ENCODE assay signal across 9 mouse cellular contexts in the genomic region with DNA sequence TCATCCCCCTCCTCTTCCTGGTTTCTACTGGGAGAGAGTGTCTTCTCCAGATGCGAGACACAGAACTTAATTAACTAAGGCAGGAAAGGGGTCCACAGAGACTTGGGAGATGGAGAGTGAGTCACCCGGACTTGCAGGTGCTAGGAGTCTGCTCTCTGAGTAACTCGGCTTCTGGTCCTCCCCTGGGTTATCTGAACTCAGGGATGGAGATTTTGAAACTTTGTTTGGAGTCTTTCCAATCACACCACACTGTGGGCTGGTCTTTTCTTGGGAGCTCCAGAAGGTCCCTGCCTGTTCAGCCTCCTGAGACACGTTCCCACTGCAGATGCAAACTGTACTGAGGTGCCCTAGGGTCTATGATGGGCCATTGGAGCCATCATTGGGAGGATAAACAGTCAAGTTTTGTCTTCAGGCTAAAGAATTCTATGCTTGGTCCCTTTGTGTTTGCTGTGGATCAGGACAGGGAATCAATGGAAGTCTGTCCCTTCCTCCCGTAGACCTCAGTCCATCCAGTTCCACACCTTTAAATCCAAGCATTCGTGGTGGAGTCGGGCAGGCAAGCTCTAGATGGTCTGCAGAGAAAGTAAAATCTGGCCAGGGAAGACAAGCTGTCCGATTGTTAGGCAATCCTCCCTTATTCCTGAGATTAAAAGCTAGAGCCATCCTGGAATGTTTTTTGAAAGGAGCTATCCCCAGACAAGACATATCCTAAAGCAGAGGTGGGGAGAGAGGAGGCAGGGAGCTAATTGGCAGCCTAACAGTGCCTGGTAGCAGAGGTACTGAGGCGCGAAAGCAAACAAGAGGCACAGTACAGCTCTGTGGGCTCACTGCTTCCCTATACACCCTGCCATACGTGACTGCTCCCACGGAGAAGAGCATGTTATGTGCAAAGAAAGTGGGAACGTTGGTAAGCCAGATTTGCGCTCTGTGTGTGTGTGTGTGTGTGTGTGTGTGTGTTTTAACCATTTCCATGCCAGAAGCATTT. TPM values are rescaled to one million over a fixed set of nuclear protein-coding genes. Genes with fewer than 3 reads are reported as not detected.
DNase-seq lines count a peak whose midpoint lies in the region; ATAC-seq and TF ChIP-seq lines count a peak whose summit lies in the region.
"Had no signal": no experiment of that assay in that cellular context is flagged by ENCODE, and none has a peak within 500 bp of the region (broad histone marks: within the 10 kb centered on the region; RNA-seq: fewer than 3 reads in every experiment).

No protein-coding gene starts in this region.

- no peak for ATAC-seq in heart, embryonic 15.5 days (replicated peaks; ENCODE audit: insufficient number of reproducible peaks, insufficient read depth, low FRiP score, low read depth)
- peak; percentile 64; the same call in 1 of the 2 replicates for ATAC-seq in limb, embryonic 12.5 days (ENCODE audit: insufficient number of reproducible peaks, insufficient read depth, low FRiP score, low TSS enrichment, low read depth)

- TF ChIP-seq CTCF in gastrocnemius, adult 2 months (IDR thresholded peaks at IDR 0.05) = no peak

- no peaks in the 10 kb centered on the region for H3K36me3 ChIP-seq in heart, embryonic 15.5 days
- no peaks in the 10 kb centered on the region for H3K36me3 ChIP-seq in limb, embryonic 12.5 days

- no peaks in the 10 kb centered on the region; the same call in 1 of the 2 replicates for H3K9me3 ChIP-seq in heart, embryonic 15.5 days (replicated peaks)
- no peaks in the 10 kb centered on the region for H3K9me3 ChIP-seq in limb, embryonic 12.5 days

- peak overlapping the region; percentile 75 for H3K9ac ChIP-seq in heart, embryonic 15.5 days
- peak overlapping the region; percentile 72 for H3K9ac ChIP-seq in limb, embryonic 12.5 days (replicated peaks)

- WGBS in heart, embryonic 15.5 days = 23% methylated on average over 14 of the region's 14 CpGs
- 28% methylated on average over 14 of the region's 14 CpGs for WGBS in limb, embryonic 12.5 days

- peak overlapping the region; percentile 87 for H3K4me3 ChIP-seq in gastrocnemius, adult 2 months
- H3K4me3 ChIP-seq in heart, embryonic 15.5 days = peak overlapping the region; percentile 83
- peak overlapping the region; percentile 66 for H3K4me3 ChIP-seq in limb, embryonic 12.5 days (replicated peaks)

- H3K4me1 ChIP-seq in heart, embryonic 15.5 days (replicated peaks) = peaks cover 11% of the 10 kb centered on the region
- H3K4me1 ChIP-seq in limb, embryonic 12.5 days (replicated peaks) = peaks cover 15% of the 10 kb centered on the region

- 0 out of 2 replicates have a peak, but pooled peaks cover 3% of the 10 kb centered on the region for H3K27me3 ChIP-seq in heart, embryonic 15.5 days
- peaks cover 30% of the 10 kb centered on the region for H3K27me3 ChIP-seq in limb, embryonic 12.5 days
- H3K27me3 ChIP-seq: CH12.LX had no signal

- H3K27ac ChIP-seq in gastrocnemius, adult 2 months = peak overlapping the region; percentile 85
- no peak overlapping the region for H3K27ac ChIP-seq in heart, embryonic 15.5 days
- H3K27ac ChIP-seq in limb, embryonic 12.5 days = no peak overlapping the region

- intact Hi-C loops in gastrocnemius, adult 2 months (cut with DNase I) = loop anchor here (5.0 kb wide), 2 partner anchors 56 to 111 kb away; no protein-coding TSS in a partner anchor
- intact Hi-C loops in gastrocnemius, postnatal 14 days (cut with DNase I; ENCODE audit: low total_unique reads) = loop anchor here (10.0 kb wide), 1 partner anchor 114 kb away; no protein-coding TSS in a partner anchor

- peak overlapping the region; percentile 87 for H3K4me2 ChIP-seq in heart, embryonic 15.5 days
- H3K4me2 ChIP-seq in limb, embryonic 12.5 days = peak overlapping the region; percentile 94

- DNase-seq in gastrocnemius, adult 2 months = peak; percentile 40
- DNase-seq in gastrocnemius, postnatal 14 days = no peak
- peak; percentile 72 for DNase-seq in brain, adult 2 months (ENCODE audit: low read depth, low spot score)
- peak; percentile 50 to 55 for DNase-seq in right cerebral cortex, adult 2 months (ENCODE audit: low spot score in 2 of 2)
- DNase-seq in urinary bladder, postnatal 10 days (ENCODE audit: low spot score) = no peak
- DNase-seq in testis, postnatal 14 days (ENCODE audit: low spot score) = no peak

RNA-seq across cellular contexts. Expression of a gene that starts 1.2 kb away (rescaled TPM):
- 1 to 10 TPM; 1.6 to 2.5 TPM for total RNA-seq in gastrocnemius, adult 2 months (2021)
- total RNA-seq in gastrocnemius, postnatal 14 days (2021) = 1 to 10 TPM; 4.1 TPM
- polyA plus RNA-seq in heart, embryonic 15.5 days (2015; fragmentation: Nextera tagmentation; extraction: Ambion mirVana) = 1.8 and 2.1 TPM in 2 replicates
- polyA plus RNA-seq in limb, embryonic 12.5 days (2016; fragmentation: Nextera tagmentation; extraction: Ambion mirVana) = 3.3 and 3.8 TPM in 2 replicates
- total RNA-seq: CH12.LX had no signal

RNA-seq across cellular contexts. Expression of a gene that starts 14.4 kb away (rescaled TPM):
- total RNA-seq in gastrocnemius, adult 2 months (2021) = 10 to 100 TPM; 13.7 to 20.2 TPM
- 10 to 100 TPM; 11.0 to 14.4 TPM for total RNA-seq in gastrocnemius, postnatal 14 days (2021)
- 45.3 and 49.3 TPM in 2 replicates for polyA plus RNA-seq in heart, embryonic 15.5 days (2015; fragmentation: Nextera tagmentation; extraction: Ambion mirVana)
- 94.1 and 96.7 TPM in 2 replicates for polyA plus RNA-seq in limb, embryonic 12.5 days (2016; fragmentation: Nextera tagmentation; extraction: Ambion mirVana)

Comparison
In these comparisons a context has a peak if more than half of its experiments do, and no peak if none do; other contexts are left out.
1. DNase-seq: peak in gastrocnemius, adult 2 months (single experiment), brain, adult 2 months (single experiment) and right cerebral cortex, adult 2 months (2 of 2); none in gastrocnemius, postnatal 14 days (single experiment), urinary bladder, postnatal 10 days (single experiment) and testis, postnatal 14 days (single experiment).
2. Peak in every context shown above with its lines, with median percentiles within 50 percentile points of each other: H3K4me3 ChIP-seq.